Mouse (Mus musculus): ENCODE results near the gene Dock4.

DNA sequence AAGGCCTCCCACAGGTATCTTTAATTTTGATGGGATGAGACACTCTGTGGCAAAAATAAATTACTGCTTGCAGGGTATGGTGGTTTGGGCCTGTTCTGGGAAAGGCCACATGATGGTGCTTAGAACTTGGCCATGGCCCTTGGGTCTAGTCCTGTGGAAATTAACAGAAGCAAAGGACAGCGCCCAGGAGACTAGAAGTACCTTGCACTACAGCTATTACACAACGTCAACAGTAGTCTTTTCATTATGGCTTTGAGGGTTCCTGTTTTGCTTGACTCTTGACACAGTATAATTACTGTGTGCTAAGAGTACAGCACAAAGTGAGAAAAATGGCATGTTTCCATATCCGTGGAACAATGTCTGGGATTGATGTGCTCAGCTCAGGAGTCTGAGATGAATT is 300.3 kb downstream of the Dock4 start:
- TF ChIP-seq RCOR1 (conservative IDR thresholded peaks at IDR 0.05; ENCODE audit: low read depth, low read length) (no peak), CHD2 (IDR thresholded peaks at IDR 0.05; ENCODE audit: low read length) (no peak), CTCF (conservative IDR thresholded peaks at IDR 0.05 in 1 of 2, IDR thresholded peaks at IDR 0.05 in 1 of 2; ENCODE audit: low read depth in 2 of 2, low read length in 2 of 2) (no peak), ZC3H11A (IDR thresholded peaks at IDR 0.05; ENCODE audit: low read depth, low read length) (no peak), ZKSCAN1 (IDR thresholded peaks at IDR 0.05; ENCODE audit: borderline replicate concordance, low read depth, low read length) (no peak), POLR2AphosphoS2 (IDR thresholded peaks at IDR 0.05; ENCODE audit: low read depth, low read length) (no peak)

Measured in CH12.LX (cell line).